In the genomic region with DNA sequence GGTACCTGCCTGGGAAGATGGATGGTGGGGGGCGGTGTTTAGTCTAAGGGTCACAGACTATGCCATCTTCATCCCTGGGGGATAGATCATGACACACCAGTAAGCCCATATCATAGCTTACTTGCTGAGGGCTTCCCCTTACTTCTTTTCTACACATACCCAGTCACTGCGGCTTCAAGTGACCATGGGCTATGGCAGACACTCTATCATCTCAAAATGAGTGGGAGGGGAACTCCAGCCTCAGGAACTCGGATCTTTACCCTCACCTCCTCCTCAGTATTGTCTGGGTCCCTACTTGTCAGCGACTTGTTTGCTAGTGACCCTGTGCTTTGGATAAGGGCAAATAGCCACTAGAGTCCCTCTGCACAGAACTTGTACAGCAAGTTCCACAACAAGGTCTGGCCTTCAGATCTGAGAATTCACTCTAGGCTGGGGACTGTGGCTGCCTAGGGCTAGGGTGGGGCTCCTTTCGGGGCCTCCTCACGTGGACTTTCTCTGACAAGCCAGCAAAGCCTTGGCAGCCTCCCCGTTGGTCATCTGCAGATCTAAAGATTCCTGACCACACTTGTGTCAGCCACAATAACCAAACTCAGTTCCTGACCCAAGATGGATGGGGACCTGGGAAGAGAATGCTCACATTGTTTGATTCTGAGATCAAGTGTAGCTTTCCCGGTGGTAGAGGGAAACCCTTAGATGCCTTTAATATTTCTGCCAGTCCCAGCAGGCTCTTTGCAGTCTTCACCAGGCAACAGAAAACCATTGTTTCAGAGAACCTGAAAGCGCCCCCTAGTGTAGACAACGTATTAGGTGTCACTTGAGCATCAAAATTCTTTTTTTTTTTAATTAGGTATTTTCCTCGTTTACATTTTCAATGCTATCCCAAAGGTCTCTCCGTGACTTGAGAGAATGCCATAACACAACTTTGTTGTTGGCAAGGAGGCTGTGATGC, we compare ENCODE assay signal across 8 mouse cellular contexts. TPM values are rescaled to one million over a fixed set of nuclear protein-coding genes. Genes with fewer than 3 reads are reported as not detected.
DNase-seq lines count a peak whose midpoint lies in the region; ATAC-seq and TF ChIP-seq lines count a peak whose summit lies in the region.
"Had no signal": no experiment of that assay in that cellular context is flagged by ENCODE, and none has a peak within 500 bp of the region (broad histone marks: within the 10 kb centered on the region; RNA-seq: fewer than 3 reads in every experiment).

No protein-coding gene starts in this region.

- 38% methylated on average over 12 of the region's 12 CpGs for WGBS in liver, embryonic 14.5 days (ENCODE audit: insufficient replicate concordance)

- DNase-seq in urinary bladder, adult 18-20 months (ENCODE audit: low spot score in 2 of 2) = peak; percentile 45 to 64
- no peak for DNase-seq in urinary bladder, postnatal 10 days (ENCODE audit: low spot score)
- peak; percentile 68 for DNase-seq in embryo, embryonic 11 days
- DNase-seq in liver, embryonic 14.5 days (ENCODE audit: low read depth in 3 of 3, low spot score in 3 of 3) = no peak
- DNase-seq in thymus, postnatal 25 days = no peak
- DNase-seq in right cerebral cortex, postnatal 14 days = no peak
- DNase-seq in layer of hippocampus, adult 11-12 months (ENCODE audit: low spot score) = no peak

- H3K4me1 ChIP-seq in liver, embryonic 14.5 days (replicated peaks; ENCODE audit: control insufficient read depth in 2 of 2, insufficient read depth in 2 of 2, low read length in 1 of 2) = peaks cover 4 to 13% of the 10 kb centered on the region in 2 experiments; a peak in 3 of 4 replicates

- H3K36me3 ChIP-seq in liver, embryonic 14.5 days (replicated peaks; ENCODE audit: control insufficient read depth, insufficient read depth, low read depth) = no peaks in the 10 kb centered on the region
- H3K36me3 ChIP-seq: neural tube, embryonic 13.5 days had no signal

- H3K9me3 ChIP-seq in liver, embryonic 14.5 days (ENCODE audit: control insufficient read depth, low read length) = no peaks in the 10 kb centered on the region
- H3K9me3 ChIP-seq: neural tube, embryonic 13.5 days had no signal

- H3K27ac ChIP-seq in liver, embryonic 14.5 days = no peak overlapping the region
- H3K27ac ChIP-seq: neural tube, embryonic 13.5 days had no signal

- no peaks in the 10 kb centered on the region; the same call in 1 of the 2 replicates for H3K27me3 ChIP-seq in liver, embryonic 14.5 days (ENCODE audit: control insufficient read depth, insufficient read depth, low read length)
- H3K27me3 ChIP-seq: neural tube, embryonic 13.5 days had no signal

- H3K4me2 ChIP-seq in liver, embryonic 14.5 days (ENCODE audit: low read depth) = no peak overlapping the region
- H3K4me2 ChIP-seq: neural tube, embryonic 13.5 days had no signal

- H3K4me3 ChIP-seq in liver, embryonic 14.5 days (ENCODE audit: insufficient read depth in 1 of 2, low read depth in 2 of 2, low read length in 2 of 2) = no peak overlapping the region
- H3K4me3 ChIP-seq: neural tube, embryonic 13.5 days had no signal

- no peak for TF ChIP-seq EP300 in liver, embryonic 14.5 days (IDR thresholded peaks at IDR 0.05; ENCODE audit: low read depth)

- ATAC-seq in liver, embryonic 14.5 days (ENCODE audit: insufficient read depth) = no peak

- peak; percentile 59 for TF ChIP-seq CTCF in liver, embryonic 14.5 days (IDR thresholded peaks at IDR 0.05; ENCODE audit: low read depth)

- H3K9ac ChIP-seq in liver, embryonic 14.5 days (replicated peaks) = no peak overlapping the region
- H3K9ac ChIP-seq: neural tube, embryonic 13.5 days had no signal

RNA-seq across cellular contexts. Expression of gene Epb41l4b, which starts 24.0 kb away (rescaled TPM):
- 1.9 and 2.2 TPM in 2 replicates for polyA plus RNA-seq in liver, embryonic 14.5 days (2012; rRNA removed)
- 2.1 and 2.6 TPM in 2 replicates for polyA plus RNA-seq in liver, embryonic 14.5 days (2014; fragmentation: Nextera tagmentation; extraction: Ambion mirVana)

Comparison
In these comparisons a context has a peak if more than half of its experiments do, and no peak if none do; other contexts are left out.
1. DNase-seq: peak in urinary bladder, adult 18-20 months (2 of 2) and embryo, embryonic 11 days (single experiment); none in urinary bladder, postnatal 10 days (single experiment), liver, embryonic 14.5 days (0 of 3), thymus, postnatal 25 days (single experiment), right cerebral cortex, postnatal 14 days (single experiment) and layer of hippocampus, adult 11-12 months (single experiment).